Mouse (Mus musculus): Measurements from ENCODE around the gene Pzp. TPM values are rescaled to one million over a fixed set of nuclear protein-coding genes. Genes with fewer than 3 reads are reported as not detected.

Gene Pzp
- polyA plus RNA-seq, 1 experiment from 2014 or later = 0.21 TPM

DNA sequence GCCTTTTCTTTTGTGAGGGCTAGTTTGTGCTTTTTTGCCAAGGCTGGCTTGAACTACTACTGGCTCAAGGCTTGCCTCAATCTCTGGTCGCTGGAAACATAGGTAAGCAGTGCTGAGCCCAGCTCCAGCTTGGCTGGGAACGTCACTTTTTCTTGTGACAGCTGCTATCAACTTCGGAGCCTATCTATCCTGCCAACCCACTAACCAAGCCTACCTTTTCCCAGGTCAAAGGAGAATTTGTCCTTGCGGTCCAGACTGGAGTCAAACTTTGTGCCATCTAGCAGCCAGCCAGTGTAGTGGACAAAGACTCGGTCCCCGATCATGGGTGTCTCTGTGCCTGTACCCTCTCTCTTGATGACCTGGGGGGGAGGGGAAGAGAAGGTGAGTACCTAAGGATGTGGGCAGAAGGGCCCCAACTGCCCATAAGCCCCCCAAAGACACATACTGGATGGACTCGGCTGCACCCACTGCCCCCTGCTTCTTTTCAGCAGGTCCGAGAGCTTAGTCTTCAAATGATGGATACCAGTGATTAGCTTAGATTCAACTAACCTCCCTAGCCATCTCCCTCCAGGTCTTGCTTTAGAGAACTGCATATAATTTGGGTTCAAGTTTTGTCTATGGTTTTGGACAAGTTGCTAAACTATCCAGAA lies 90.0 kb downstream of the Pzp start:
- Histone ChIP-seq H3K9me3 (ENCODE audit: control insufficient read depth, low read length) (no peaks in the 10 kb centered on the region), H3K27me3 (ENCODE audit: control insufficient read depth, insufficient read depth, low read length) (no peaks in the 10 kb centered on the region), H3K4me2 (ENCODE audit: low read length) (peak overlapping the region; percentile 60), H3K4me1 (ENCODE audit: control insufficient read depth, insufficient read depth, low read length) (peaks cover 11% of the 10 kb centered on the region), H3K36me3 (ENCODE audit: control insufficient read depth, insufficient read depth, low read length) (peaks cover 51% of the 10 kb centered on the region), H3K27ac (replicated peaks; ENCODE audit: low read depth, low read length) (no peak overlapping the region), H3K4me3 (replicated peaks; ENCODE audit: low read depth, low read length) (peak overlapping the region; percentile 98), H3K9ac (replicated peaks; ENCODE audit: low read length) (peak overlapping the region; percentile 97)
- WGBS = 87% methylated on average over 8 of the region's 8 CpGs
- ATAC-seq (ENCODE audit: low FRiP score, low TSS enrichment) (no peak), DNase-seq (no peak)

DNA sequence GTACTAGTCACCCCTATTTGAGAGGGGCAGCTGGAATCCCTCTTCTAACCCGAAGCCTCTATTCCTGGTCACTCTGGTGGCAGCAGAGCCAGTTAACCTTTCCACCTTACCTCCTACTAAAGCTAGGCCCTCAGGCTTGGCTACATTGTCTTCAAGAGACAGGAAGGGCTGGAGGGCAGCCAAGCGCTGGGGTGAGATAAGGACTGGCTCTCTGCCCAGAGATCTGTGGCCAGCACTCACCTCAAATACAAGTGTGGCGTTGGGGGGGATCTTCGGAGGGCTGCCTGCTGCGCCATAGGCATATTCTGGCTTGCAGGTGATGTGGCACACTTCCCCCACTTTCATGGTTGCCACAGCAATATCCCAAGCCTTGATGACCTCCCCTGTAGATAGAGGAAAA lies 91.0 kb downstream of the Pzp start:
- H3K36me3 ChIP-seq (ENCODE audit: control insufficient read depth, insufficient read depth, low read length) = peaks cover 59% of the 10 kb centered on the region
- H3K4me3 ChIP-seq (replicated peaks; ENCODE audit: low read depth, low read length) = no peak overlapping the region
- no peak overlapping the region for H3K27ac ChIP-seq (replicated peaks; ENCODE audit: low read depth, low read length)
- 90% methylated on average over 5 of the region's 5 CpGs for WGBS
- H3K9me3 ChIP-seq (ENCODE audit: control insufficient read depth, low read length) = no peaks in the 10 kb centered on the region
- ATAC-seq (ENCODE audit: low FRiP score, low TSS enrichment) (no peak), DNase-seq (no peak)
- H3K27me3 ChIP-seq (ENCODE audit: control insufficient read depth, insufficient read depth, low read length) = no peaks in the 10 kb centered on the region
- H3K9ac ChIP-seq (replicated peaks; ENCODE audit: low read length) = no peak overlapping the region
- H3K4me2 ChIP-seq (ENCODE audit: low read length) = no peak overlapping the region
- H3K4me1 ChIP-seq (ENCODE audit: control insufficient read depth, insufficient read depth, low read length) = peaks cover 11% of the 10 kb centered on the region

Other genes starting within 250 kb of the Pzp start
- 0.19 and 0.55 TPM in 2 replicates for gene Tead4, start 225.9 kb downstream of the Pzp start, polyA plus RNA-seq (2014; fragmentation: Nextera tagmentation; extraction: Ambion mirVana)
- 11.5 and 13.8 TPM in 2 replicates for gene Tulp3, start 170.9 kb downstream of the Pzp start, polyA plus RNA-seq (2014; fragmentation: Nextera tagmentation; extraction: Ambion mirVana)
- gene Rhno1, start 163.8 kb downstream of the Pzp start, polyA plus RNA-seq (2014; fragmentation: Nextera tagmentation; extraction: Ambion mirVana) = 93.8 and 101 TPM in 2 replicates
- 5.5 and 9.8 TPM in 2 replicates for gene Foxm1, start 163.8 kb downstream of the Pzp start, polyA plus RNA-seq (2014; fragmentation: Nextera tagmentation; extraction: Ambion mirVana)
- gene Tex52, start 151.3 kb downstream of the Pzp start, polyA plus RNA-seq (2014; fragmentation: Nextera tagmentation; extraction: Ambion mirVana) = 0.59 and 1.0 TPM in 2 replicates
- gene Gm44596, start 151.2 kb downstream of the Pzp start, polyA plus RNA-seq (2014; fragmentation: Nextera tagmentation; extraction: Ambion mirVana) = not detected in 2 replicates
- gene Nrip2, start 127.4 kb downstream of the Pzp start, polyA plus RNA-seq (2014; fragmentation: Nextera tagmentation; extraction: Ambion mirVana) = 8.8 and 10.1 TPM in 2 replicates
- 42.1 and 43.3 TPM in 2 replicates for gene Itfg2, start 101.8 kb downstream of the Pzp start, polyA plus RNA-seq (2014; fragmentation: Nextera tagmentation; extraction: Ambion mirVana)
- 313 and 363 TPM in 2 replicates for gene Fkbp4, start 88.0 kb downstream of the Pzp start, polyA plus RNA-seq (2014; fragmentation: Nextera tagmentation; extraction: Ambion mirVana)
- gene A2ml1, start 54.9 kb upstream of the Pzp start, polyA plus RNA-seq (2014; fragmentation: Nextera tagmentation; extraction: Ambion mirVana) = 0.43 and 1.00 TPM in 2 replicates
- not detected in 2 replicates for gene Klrb1a, start 96.8 kb upstream of the Pzp start, polyA plus RNA-seq (2014; fragmentation: Nextera tagmentation; extraction: Ambion mirVana)
- not detected in 2 replicates for gene Clec2h, start 135.7 kb upstream of the Pzp start, polyA plus RNA-seq (2014; fragmentation: Nextera tagmentation; extraction: Ambion mirVana)
- gene Klrb1, start 196.3 kb upstream of the Pzp start, polyA plus RNA-seq (2014; fragmentation: Nextera tagmentation; extraction: Ambion mirVana) = 0.45 and 0.94 TPM in 2 replicates